Mouse (Mus musculus) E14TG2a.4 (cell line): ENCODE results near the gene Ano6.

Experiments
- CTCF ChIP-seq: conservative IDR thresholded peaks from 2 replicates; pipeline ENCODE4 v1.5.1; 2014; ENCODE audit warnings: low read length
- POU5F1 ChIP-seq: IDR thresholded peaks from 2 replicates; pipeline ENCODE4 v1.6.1; 2014; ENCODE audit warnings: low read length, borderline replicate concordance

- TF ChIP-seq CTCF (no peak), POU5F1 (no peak)
Measured at GRCm38 (mm10) chr15:95920047-95920446, 129.4 kb downstream of the Ano6 start.
